Mouse (Mus musculus) midbrain, postnatal 0 days (tissue): ENCODE results near the gene E030025P04Rik. TPM values are rescaled to one million over a fixed set of nuclear protein-coding genes. Genes with fewer than 3 reads are reported as not detected.

Experiments used
- ATAC-seq: fragments of 200-750 bp; cut with Nextera tagmentation; 2 replicates; pipeline ENCODE4 v1.8.0; 2017; ENCODE audit warnings: moderate number of reproducible peaks, mild to moderate bottlenecking, moderate TSS enrichment, moderate library complexity; ENCODE audit not compliant: low FRiP score
- DNase-seq: peaks from one replicate; pipeline ENCODE4 v3.0.0-alpha.2; 2015; ENCODE audit warnings: low spot score
- H3K27ac ChIP-seq: fragments of 300-500 bp; sonication (generic); 2 replicates; pipeline ENCODE4 v1.5.1; 2014; ENCODE audit warnings: low read depth, mild to moderate bottlenecking, low read length, mixed read lengths
- H3K27me3 ChIP-seq: fragments of 300-500 bp; sonication (generic); 2 replicates; pipeline ENCODE4 v1.6.1; 2014; ENCODE audit warnings: low read length, control low read depth, mixed read lengths; ENCODE audit not compliant: insufficient read depth
- H3K36me3 ChIP-seq: fragments of 300-500 bp; sonication (generic); 2 replicates; pipeline ENCODE4 v1.6.1; 2014; ENCODE audit warnings: low read length, control low read depth, mixed read lengths; ENCODE audit not compliant: insufficient read depth
- H3K4me1 ChIP-seq: fragments of 300-500 bp; sonication (generic); 2 replicates; pipeline ENCODE4 v1.6.1; 2014; ENCODE audit warnings: mild to moderate bottlenecking, control low read depth, antibody characterized with exemption, low read length, mixed read lengths; ENCODE audit not compliant: insufficient read depth
- H3K4me2 ChIP-seq: fragments of 300-500 bp; sonication (generic); 2 replicates; pipeline ENCODE4 v1.6.1; 2014; ENCODE audit warnings: low read depth, mild to moderate bottlenecking, low read length, mixed read lengths; ENCODE audit not compliant: poor library complexity, severe bottlenecking
- H3K4me3 ChIP-seq: fragments of 300-500 bp; sonication (generic); 2 replicates; pipeline ENCODE4 v1.5.1; 2014; ENCODE audit warnings: low read depth, mild to moderate bottlenecking, low read length, moderate library complexity
- H3K9ac ChIP-seq: fragments of 300-500 bp; sonication (generic); replicated peaks from 2 replicates; pipeline ENCODE4 v1.6.1; 2014; ENCODE audit warnings: mild to moderate bottlenecking, low read length, moderate library complexity, mixed read lengths; ENCODE audit not compliant: poor library complexity, severe bottlenecking
- H3K9me3 ChIP-seq: fragments of 300-500 bp; sonication (generic); 2 replicates; pipeline ENCODE4 v1.6.1; 2016; ENCODE audit warnings: low read length, control low read depth
- CTCF ChIP-seq: IDR thresholded peaks from 2 replicates; pipeline ENCODE4 v1.5.1; 2016; ENCODE audit warnings: antibody characterized with exemption, mild to moderate bottlenecking
- WGBS: fragments of 180-500 bp; shearing (Covaris S2); extraction: QIAGEN DNeasy Blood & Tissue Kit; methylation state at CpG from one replicate; pipeline ENCODE4 v1.1.7; 2014; 5-methylcytosine and 5-hydroxymethylcytosine counted together
- polyA plus RNA-seq: library from polyadenylated mRNA; unstranded; fragments of >200 nt; fragmentation: Nextera tagmentation; extraction: Ambion mirVana; gene quantifications from 2 replicates; pipeline ENCODE4 v1.2.1, GENCODE M21; 2015
- total RNA-seq: library from RNA; depleted of rRNA; stranded (reverse); fragments of >200 nt; gene quantifications from 2 replicates; pipeline ENCODE4 v1.2.3, GENCODE M21; 2014; rRNA removed

Gene E030025P04Rik
- not detected in 2 replicates for total RNA-seq
- 0.26 TPM in 1 of 2 replicates, not detected in the other for polyA plus RNA-seq

DNA sequence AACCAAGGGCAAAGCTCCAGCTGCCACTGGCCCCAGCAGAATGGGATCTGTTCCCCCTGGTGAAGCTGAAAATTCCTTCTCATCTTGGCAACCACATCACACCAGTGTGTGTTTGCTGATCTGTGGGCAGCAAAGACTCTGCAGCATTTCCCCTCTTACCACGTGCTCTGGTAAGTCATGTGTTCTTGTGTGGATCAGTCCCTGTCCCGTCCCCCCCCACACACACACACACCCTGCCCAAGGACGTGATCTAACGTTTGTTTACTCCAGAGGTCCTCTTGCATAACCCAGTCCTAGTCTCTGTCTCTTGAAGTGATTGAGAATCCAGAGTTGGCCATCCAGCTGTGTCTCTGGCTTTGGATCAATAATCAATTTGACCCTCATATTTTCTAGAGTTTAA, at the start of gene E030025P04Rik:
E030025P04Rik (minus strand) TSS at position 134 of the 400 bp plus-strand sequence.
- ATAC-seq (no peak), DNase-seq (no peak)
- 70% methylated on average over 4 of the region's 4 CpGs for WGBS
- Histone ChIP-seq H3K27me3 (no peaks in the 10 kb centered on the region), H3K9me3 (no peaks in the 10 kb centered on the region), H3K36me3 (no peaks in the 10 kb centered on the region), H3K4me2 (no peak within 1 kb of the TSS), H3K4me3 (no peak within 1 kb of the TSS), H3K9ac (no peak within 1 kb of the TSS), H3K4me1 (no peaks in the 10 kb centered on the region), H3K27ac (no peak within 1 kb of the TSS)
- TF ChIP-seq CTCF = no peak

DNA sequence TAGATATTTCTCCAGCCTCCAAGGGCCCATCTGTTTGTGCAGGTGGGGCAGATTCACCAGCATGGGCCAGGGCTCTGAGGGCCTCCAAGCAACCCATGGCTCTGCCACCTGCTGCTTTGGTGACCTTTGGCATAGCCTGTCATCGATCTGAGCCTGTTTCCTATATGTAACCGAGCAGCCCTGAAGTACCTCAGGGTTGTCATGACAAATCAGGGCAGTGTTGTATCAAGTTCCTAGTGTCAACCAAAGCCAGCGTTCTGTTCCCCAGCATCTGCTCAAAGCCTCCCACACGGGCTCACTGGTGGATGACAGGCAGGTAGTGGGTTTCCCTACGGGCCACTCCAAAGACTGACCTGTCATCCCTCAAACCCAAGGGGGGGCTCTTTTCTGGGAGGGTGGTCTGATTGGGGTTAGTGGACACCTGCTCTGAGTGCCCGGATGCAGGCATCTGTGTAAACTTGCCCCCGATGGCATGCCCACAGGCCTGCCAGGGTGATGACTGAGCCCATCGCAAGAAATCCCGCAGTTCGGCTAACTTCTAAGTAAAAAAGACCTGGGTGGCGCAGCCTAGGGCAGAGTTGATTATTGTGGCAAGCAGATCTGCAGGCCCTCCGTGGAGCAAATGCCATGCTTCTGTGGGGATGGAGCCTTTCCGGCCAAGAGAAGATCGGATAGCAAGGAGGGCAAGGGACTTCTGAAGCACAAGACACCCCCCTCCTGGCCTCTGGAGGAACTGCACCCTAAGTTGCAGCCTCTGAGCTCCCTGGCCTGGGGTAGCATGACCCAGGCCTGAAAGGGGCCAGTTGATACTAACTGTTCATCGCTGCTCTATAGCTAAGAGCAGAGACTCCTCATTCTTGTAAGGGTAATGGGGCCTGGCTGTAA, 48.7 kb upstream of the E030025P04Rik start:
- Histone ChIP-seq H3K36me3 (no peaks in the 10 kb centered on the region), H3K4me2 (no peak overlapping the region), H3K9me3 (no peaks in the 10 kb centered on the region), H3K4me1 (no peaks in the 10 kb centered on the region), H3K27me3 (no peaks in the 10 kb centered on the region), H3K9ac (no peak overlapping the region), H3K4me3 (no peak overlapping the region), H3K27ac (no peak overlapping the region)
- ATAC-seq (0 out of 2 replicates have a peak, but pooled peaks have one; percentile 20), DNase-seq (peak; percentile 87)
- 33% methylated on average over 15 of the region's 15 CpGs for WGBS
- peak; percentile 89 for TF ChIP-seq CTCF

DNA sequence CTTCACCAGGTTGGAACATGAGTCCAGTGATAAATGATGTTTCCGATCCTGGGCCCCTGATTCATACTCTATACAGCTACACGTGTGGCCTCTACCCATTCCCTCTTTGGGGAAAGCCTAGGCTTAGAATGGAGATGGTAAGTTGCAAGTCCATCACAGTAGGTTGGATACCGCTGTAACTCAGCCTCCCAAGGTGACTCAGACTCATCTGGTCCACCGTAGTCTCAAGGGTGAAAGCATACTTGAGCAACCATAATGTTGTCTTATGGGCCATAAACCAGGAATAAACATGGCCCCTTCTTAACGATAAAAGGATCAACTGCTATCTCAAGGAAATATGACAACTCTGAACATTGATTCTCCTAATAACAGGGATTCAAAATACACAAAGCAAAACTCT, 44.1 kb upstream of the E030025P04Rik start:
- no peaks in the 10 kb centered on the region for H3K9me3 ChIP-seq
- H3K27me3 ChIP-seq = no peaks in the 10 kb centered on the region
- ATAC-seq (no peak), DNase-seq (no peak)
- no peak overlapping the region for H3K9ac ChIP-seq
- no peak overlapping the region for H3K4me2 ChIP-seq
- H3K36me3 ChIP-seq = no peaks in the 10 kb centered on the region
- no peaks in the 10 kb centered on the region for H3K4me1 ChIP-seq
- no peak for TF ChIP-seq CTCF
- 92% methylated on average over 5 of the region's 5 CpGs for WGBS
- H3K4me3 ChIP-seq = no peak overlapping the region
- no peak overlapping the region for H3K27ac ChIP-seq

DNA sequence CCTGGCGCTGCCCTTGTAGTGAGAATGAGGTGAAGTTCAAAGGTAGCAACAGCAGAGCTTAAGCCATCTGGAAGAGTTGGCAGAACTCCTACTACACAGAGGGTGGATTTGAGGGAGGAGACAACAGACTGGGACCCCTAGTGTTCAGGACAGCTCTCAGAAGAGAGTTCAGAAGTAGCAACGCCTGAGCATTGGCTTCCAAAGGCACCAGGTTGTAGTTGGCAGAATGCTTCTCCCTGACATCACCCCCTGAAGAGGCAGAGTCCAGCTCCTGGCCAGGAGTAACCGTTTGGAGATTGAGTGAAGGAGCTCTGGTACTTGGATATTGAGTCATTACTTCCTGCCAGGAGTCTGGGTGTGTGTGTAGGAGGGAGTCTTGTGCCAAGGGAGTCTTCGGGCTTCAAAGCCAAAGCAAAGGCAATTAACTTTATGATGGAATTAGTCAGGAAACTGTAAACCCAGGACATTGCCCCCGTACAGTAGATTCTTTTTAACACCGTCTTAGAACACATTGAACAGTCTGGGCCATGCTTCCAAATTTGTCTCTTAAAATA, 43.5 kb upstream of the E030025P04Rik start:
- Histone ChIP-seq H3K36me3 (no peaks in the 10 kb centered on the region), H3K4me1 (no peaks in the 10 kb centered on the region), H3K27ac (no peak overlapping the region), H3K27me3 (no peaks in the 10 kb centered on the region), H3K4me3 (no peak overlapping the region), H3K9me3 (no peaks in the 10 kb centered on the region), H3K9ac (no peak overlapping the region), H3K4me2 (no peak overlapping the region)
- no peak for TF ChIP-seq CTCF
- ATAC-seq (no peak), DNase-seq (no peak)
- 84% methylated on average over 6 of the region's 6 CpGs for WGBS

DNA sequence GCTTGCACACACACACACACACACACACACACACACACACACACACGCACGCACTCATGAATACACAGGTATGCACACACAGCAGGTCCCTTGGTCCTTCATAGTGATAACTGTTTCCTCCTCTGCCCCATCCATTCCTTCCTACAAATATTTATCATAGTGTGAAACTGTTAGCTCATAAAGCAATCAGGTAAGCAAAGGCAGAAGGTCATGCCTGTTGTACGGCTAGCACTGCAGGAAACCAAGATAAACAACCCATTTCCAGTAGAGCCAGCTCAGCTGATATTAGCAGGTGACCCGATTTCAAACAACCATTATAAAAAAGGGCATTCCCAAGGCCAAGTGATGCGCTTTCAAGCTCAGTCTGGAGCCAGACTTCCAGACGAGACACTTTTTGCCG, 36.9 kb upstream of the E030025P04Rik start:
- H3K9ac ChIP-seq = no peak overlapping the region
- no peaks in the 10 kb centered on the region for H3K36me3 ChIP-seq
- H3K4me1 ChIP-seq = no peaks in the 10 kb centered on the region
- no peak for ATAC-seq
- TF ChIP-seq CTCF = no peak
- H3K27ac ChIP-seq = no peak overlapping the region
- 65% methylated on average over 7 of the region's 7 CpGs for WGBS
- DNase-seq = no peak
- H3K27me3 ChIP-seq = no peaks in the 10 kb centered on the region
- no peak overlapping the region for H3K4me3 ChIP-seq
- no peak overlapping the region for H3K4me2 ChIP-seq
- H3K9me3 ChIP-seq = no peaks in the 10 kb centered on the region

DNA sequence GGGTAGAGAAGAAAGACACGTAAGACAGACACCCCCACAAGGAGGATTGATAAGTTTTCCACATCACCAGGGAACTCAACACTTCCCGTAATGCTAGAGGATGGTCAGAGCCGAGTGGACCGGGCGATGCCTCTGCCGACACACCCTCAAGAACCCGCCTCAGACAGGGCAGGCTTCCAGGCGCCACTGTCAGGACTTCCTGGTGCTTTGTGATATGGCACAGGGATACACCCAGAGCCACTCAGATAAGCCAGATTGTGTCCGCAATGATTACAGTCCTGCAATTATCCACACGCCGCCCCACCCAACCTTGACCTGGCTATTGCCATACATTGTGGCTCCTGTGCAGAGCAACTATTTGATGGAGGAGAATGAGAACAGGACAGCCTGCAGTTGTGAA, 36.1 kb upstream of the E030025P04Rik start:
- WGBS = 95% methylated on average over 11 of the region's 11 CpGs
- Histone ChIP-seq H3K4me1 (no peaks in the 10 kb centered on the region), H3K9me3 (no peaks in the 10 kb centered on the region), H3K27ac (no peak overlapping the region), H3K9ac (no peak overlapping the region), H3K4me3 (no peak overlapping the region), H3K4me2 (no peak overlapping the region), H3K27me3 (no peaks in the 10 kb centered on the region), H3K36me3 (no peaks in the 10 kb centered on the region)
- no peak for ATAC-seq
- TF ChIP-seq CTCF = no peak
- no peak for DNase-seq
